In the genomic region with DNA sequence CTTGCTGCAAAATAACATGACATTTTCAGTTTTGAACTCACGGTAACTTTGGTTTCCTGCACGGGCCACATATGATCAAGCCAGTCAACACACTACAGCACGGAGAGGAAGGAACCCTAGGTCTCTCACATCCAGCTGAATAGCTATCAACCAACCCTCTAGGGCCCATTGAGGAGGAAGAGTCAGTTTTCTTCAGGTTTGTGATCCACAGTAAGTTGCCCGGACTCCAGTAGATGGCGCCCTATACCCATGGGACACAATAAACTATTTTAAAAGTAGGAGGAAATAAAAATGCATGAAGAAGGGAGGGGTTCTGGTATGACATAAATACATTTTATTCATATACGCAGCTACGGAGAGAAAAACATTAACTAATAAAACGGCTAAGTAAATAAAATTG, we compare ENCODE assay signal across 9 mouse cellular contexts. TPM values are rescaled to one million over a fixed set of nuclear protein-coding genes. Genes with fewer than 3 reads are reported as not detected.
A peak's percentile ranks its signal among the peaks of the same experiment; 100 is the strongest.
DNase-seq lines count a peak whose midpoint lies in the region; ATAC-seq and TF ChIP-seq lines count a peak whose summit lies in the region.
"Had no signal": no experiment of that assay in that cellular context is flagged by ENCODE, and none has a peak within 500 bp of the region (broad histone marks: within the 10 kb centered on the region; RNA-seq: fewer than 3 reads in every experiment).

No protein-coding gene starts in this region.

- WGBS in intestine, postnatal 0 days = 59% methylated on average over 8 of the region's 8 CpGs
- 56% methylated on average over 8 of the region's 8 CpGs for WGBS in intestine, embryonic 15.5 days
- WGBS in liver, postnatal 0 days (ENCODE audit: insufficient replicate concordance) = 44% methylated on average over 8 of the region's 8 CpGs

- no peak overlapping the region for H3K27ac ChIP-seq in intestine, postnatal 0 days (ENCODE audit: low read depth, low read length)
- H3K27ac ChIP-seq in intestine, embryonic 15.5 days = no peak overlapping the region
- no peak overlapping the region for H3K27ac ChIP-seq in liver, postnatal 0 days (ENCODE audit: low read depth)

- no peak for TF ChIP-seq EP300 in liver, postnatal 0 days (IDR thresholded peaks at IDR 0.05; ENCODE audit: low read depth)

- H3K9ac ChIP-seq in intestine, postnatal 0 days (ENCODE audit: low read depth, low read length) = no peak overlapping the region
- no peak overlapping the region for H3K9ac ChIP-seq in intestine, embryonic 15.5 days
- no peak overlapping the region for H3K9ac ChIP-seq in liver, postnatal 0 days (replicated peaks)

- no peak overlapping the region for H3K4me3 ChIP-seq in intestine, postnatal 0 days (ENCODE audit: low read depth, low read length)
- no peak overlapping the region for H3K4me3 ChIP-seq in intestine, embryonic 15.5 days (replicated peaks)
- no peak overlapping the region for H3K4me3 ChIP-seq in liver, postnatal 0 days (ENCODE audit: low read depth, low read length)
- H3K4me3 ChIP-seq: erythroblast, embryonic 14.5 days had no signal

- ATAC-seq in intestine, postnatal 0 days = no peak
- ATAC-seq in intestine, embryonic 15.5 days = no peak
- ATAC-seq in liver, postnatal 0 days = peak; percentile 53

- H3K36me3 ChIP-seq in intestine, postnatal 0 days (ENCODE audit: control insufficient read depth, insufficient read depth) = no peaks in the 10 kb centered on the region
- H3K36me3 ChIP-seq in intestine, embryonic 15.5 days = no peaks in the 10 kb centered on the region
- peaks cover 14% of the 10 kb centered on the region for H3K36me3 ChIP-seq in liver, postnatal 0 days (replicated peaks; ENCODE audit: insufficient read depth, low read length)

- no peak overlapping the region for H3K4me2 ChIP-seq in intestine, postnatal 0 days (replicated peaks; ENCODE audit: low read depth)
- H3K4me2 ChIP-seq in intestine, embryonic 15.5 days (replicated peaks) = no peak overlapping the region
- no peak overlapping the region for H3K4me2 ChIP-seq in liver, postnatal 0 days (ENCODE audit: low read depth, low read length)

- no peaks in the 10 kb centered on the region for H3K9me3 ChIP-seq in intestine, postnatal 0 days (ENCODE audit: control insufficient read depth)
- no peaks in the 10 kb centered on the region for H3K9me3 ChIP-seq in intestine, embryonic 15.5 days
- H3K9me3 ChIP-seq in liver, postnatal 0 days (ENCODE audit: low read length) = no peaks in the 10 kb centered on the region

- H3K27me3 ChIP-seq in intestine, postnatal 0 days (replicated peaks; ENCODE audit: control insufficient read depth, insufficient read depth, low read length) = no peaks in the 10 kb centered on the region
- H3K27me3 ChIP-seq in intestine, embryonic 15.5 days (replicated peaks) = no peaks in the 10 kb centered on the region
- no peaks in the 10 kb centered on the region for H3K27me3 ChIP-seq in liver, postnatal 0 days (ENCODE audit: insufficient read depth, low read length)

- peak; percentile 85 for DNase-seq in 416B (ENCODE audit: low read depth)
- DNase-seq in ES-CJ7 (ENCODE audit: low read depth, low spot score) = peak; percentile 62
- DNase-seq in embryo, embryonic 9.5 days (ENCODE audit: extremely low spot score) = peak; percentile 49
- peak; percentile 65 for DNase-seq in liver, postnatal 0 days
- DNase-seq in thymus, postnatal 14 days = peak; percentile 29
- no peak for DNase-seq in left cerebral cortex, adult 18-20 months (ENCODE audit: low spot score in 2 of 2)

- no peaks in the 10 kb centered on the region for H3K4me1 ChIP-seq in intestine, postnatal 0 days (replicated peaks; ENCODE audit: control insufficient read depth, insufficient read depth, low read length)
- no peaks in the 10 kb centered on the region for H3K4me1 ChIP-seq in intestine, embryonic 15.5 days (replicated peaks)
- H3K4me1 ChIP-seq in liver, postnatal 0 days (ENCODE audit: insufficient read depth) = peaks cover 7% of the 10 kb centered on the region; the same call in 1 of the 2 replicates

- TF ChIP-seq CTCF in intestine, postnatal 0 days (IDR thresholded peaks at IDR 0.05; ENCODE audit: low read depth) = peak; percentile 84
- peak; percentile 78 for TF ChIP-seq CTCF in liver, postnatal 0 days (IDR thresholded peaks at IDR 0.05; ENCODE audit: low read depth)

RNA-seq across cellular contexts. Expression of gene Rhag, which starts 13.6 kb away (rescaled TPM):
- polyA plus RNA-seq in intestine, postnatal 0 days (2015; fragmentation: Nextera tagmentation; extraction: Ambion mirVana) = 0.09 TPM in 1 of 2 replicates, not detected in the other
- polyA plus RNA-seq in intestine, embryonic 15.5 days (2015; fragmentation: Nextera tagmentation; extraction: Ambion mirVana) = 3.3 and 3.6 TPM in 2 replicates
- polyA plus RNA-seq in liver, postnatal 0 days (2015; fragmentation: Nextera tagmentation; extraction: Ambion mirVana) = 61.6 and 71.2 TPM in 2 replicates
- total RNA-seq in left cerebral cortex, adult 18-20 months (2021) = not detected

RNA-seq across cellular contexts. Expression of gene Crisp2, which starts 17.7 kb away (rescaled TPM):
- 0.40 and 0.42 TPM in 2 replicates for polyA plus RNA-seq in intestine, postnatal 0 days (2015; fragmentation: Nextera tagmentation; extraction: Ambion mirVana)
- polyA plus RNA-seq in intestine, embryonic 15.5 days (2015; fragmentation: Nextera tagmentation; extraction: Ambion mirVana) = not detected in 2 replicates
- polyA plus RNA-seq in liver, postnatal 0 days (2015; fragmentation: Nextera tagmentation; extraction: Ambion mirVana) = 0.13 and 0.15 TPM in 2 replicates
- not detected for total RNA-seq in left cerebral cortex, adult 18-20 months (2021)
- polyA plus RNA-seq: erythroblast, embryonic 14.5 days had no signal

RNA-seq across cellular contexts. Expression of gene 9130008F23Rik, which starts 55.8 kb away (rescaled TPM):
- polyA plus RNA-seq in intestine, postnatal 0 days (2015; fragmentation: Nextera tagmentation; extraction: Ambion mirVana) = 7.2 and 7.3 TPM in 2 replicates
- polyA plus RNA-seq in intestine, embryonic 15.5 days (2015; fragmentation: Nextera tagmentation; extraction: Ambion mirVana) = 4.4 and 4.8 TPM in 2 replicates
- polyA plus RNA-seq in liver, postnatal 0 days (2015; fragmentation: Nextera tagmentation; extraction: Ambion mirVana) = 0.09 and 0.22 TPM in 2 replicates
- total RNA-seq in left cerebral cortex, adult 18-20 months (2021) = not detected

Comparison
In these comparisons a context has a peak if more than half of its experiments do, and no peak if none do; other contexts are left out.
1. DNase-seq: peak in 416B (single experiment), ES-CJ7 (single experiment), embryo, embryonic 9.5 days (single experiment), liver, postnatal 0 days (single experiment) and thymus, postnatal 14 days (single experiment); none in left cerebral cortex, adult 18-20 months (0 of 2).
2. RNA of gene Rhag, which starts 13.6 kb away (polyA plus RNA-seq): 61.6 to 71.2 TPM in liver, postnatal 0 days; 3.3 to 3.6 TPM in intestine, embryonic 15.5 days and 0.09 TPM in intestine, postnatal 0 days; every median in the first group is over 10 times any median in the second.